Mouse (Mus musculus) heart, postnatal 0 days (tissue): Measurements from ENCODE around the gene Tmem150b. TPM values are rescaled to one million over a fixed set of nuclear protein-coding genes. Genes with fewer than 3 reads are reported as not detected.

Source experiments
- ATAC-seq: fragments of 200-750 bp; cut with Nextera tagmentation; 2 replicates; pipeline ENCODE4 v1.8.0; 2017; ENCODE audit warnings: low read depth, moderate number of reproducible peaks, moderate library complexity; ENCODE audit not compliant: insufficient read depth
- DNase-seq: peaks from one replicate; pipeline ENCODE4 v3.0.0-alpha.2; 2016; ENCODE audit warnings: low spot score
- H3K27ac ChIP-seq: fragments of 300-500 bp; sonication (generic); 2 replicates; pipeline ENCODE4 v1.5.1; 2014; ENCODE audit warnings: low read depth, mild to moderate bottlenecking
- H3K27me3 ChIP-seq: fragments of 300-500 bp; sonication (generic); 2 replicates; pipeline ENCODE4 v1.6.1; 2014; ENCODE audit warnings: low read length, mixed read lengths; ENCODE audit not compliant: control insufficient read depth, insufficient read depth
- H3K36me3 ChIP-seq: fragments of 300-500 bp; sonication (generic); replicated peaks from 2 replicates; pipeline ENCODE4 v1.6.1; 2014; ENCODE audit warnings: low read length, mixed read lengths; ENCODE audit not compliant: control insufficient read depth, insufficient read depth
- H3K4me1 ChIP-seq: fragments of 300-500 bp; sonication (generic); 2 replicates; pipeline ENCODE4 v1.6.1; 2014; ENCODE audit warnings: antibody characterized with exemption; ENCODE audit not compliant: control insufficient read depth, insufficient read depth
- H3K4me2 ChIP-seq: fragments of 300-500 bp; sonication (generic); 2 replicates; pipeline ENCODE4 v1.6.1; 2014; ENCODE audit warnings: low read depth, mild to moderate bottlenecking, low read length, moderate library complexity
- H3K4me3 ChIP-seq: fragments of 300-500 bp; sonication (generic); 2 replicates; pipeline ENCODE4 v1.5.1; 2014; ENCODE audit warnings: low read depth, low read length
- H3K9ac ChIP-seq: fragments of 300-500 bp; sonication (generic); replicated peaks from 2 replicates; pipeline ENCODE4 v1.6.1; 2014; ENCODE audit warnings: low read depth, low read length, mixed read lengths
- H3K9me3 ChIP-seq: fragments of 300-500 bp; sonication (generic); replicated peaks from 2 replicates; pipeline ENCODE4 v1.6.1; 2016; ENCODE audit warnings: low read length; ENCODE audit not compliant: control insufficient read depth
- CTCF ChIP-seq: IDR thresholded peaks from 2 replicates; pipeline ENCODE4 v1.5.1; 2016; ENCODE audit warnings: antibody characterized with exemption, control low read depth, low read depth
- EP300 ChIP-seq: IDR thresholded peaks from 2 replicates; pipeline ENCODE4 v1.6.1; 2016; ENCODE audit warnings: antibody characterized with exemption, low read depth
- WGBS: fragments of 180-500 bp; shearing (Covaris S2); extraction: QIAGEN DNeasy Blood & Tissue Kit; methylation state at CpG from one replicate; pipeline ENCODE4 v1.1.7; 2014; 5-methylcytosine and 5-hydroxymethylcytosine counted together
- polyA plus RNA-seq: library from polyadenylated mRNA; unstranded; fragments of >200 nt; fragmentation: Nextera tagmentation; extraction: Ambion mirVana; gene quantifications from 2 replicates; pipeline ENCODE4 v1.2.1, GENCODE M21; 2015
- total RNA-seq: library from RNA; depleted of rRNA; stranded (reverse); fragments of >200 nt; gene quantifications from 2 replicates; pipeline ENCODE4 v1.2.3, GENCODE M21; 2014; ENCODE audit warnings: low replicate concordance

Gene Tmem150b
- total and polyA plus RNA-seq, 2 experiments from 2014 or later = not detected

DNA sequence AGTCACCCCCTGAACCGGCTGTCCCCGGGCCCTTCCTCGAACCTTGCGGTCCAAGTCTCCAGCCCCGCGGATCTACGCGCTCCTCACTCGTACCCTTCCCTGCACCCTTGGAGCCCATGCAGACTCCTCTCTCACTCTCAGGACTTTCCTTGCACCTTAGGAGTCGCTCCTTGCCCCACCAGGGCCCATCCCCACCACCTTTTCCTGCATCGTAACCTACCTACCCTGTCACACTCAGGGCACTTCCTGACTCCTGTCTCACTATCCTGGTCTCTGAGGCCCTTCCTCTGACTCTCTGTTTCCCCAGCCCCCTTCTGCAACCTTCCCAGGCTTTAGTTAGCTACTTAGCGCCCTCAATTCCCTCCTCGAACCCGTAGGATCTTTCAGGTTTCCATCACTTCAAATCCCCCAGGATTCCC lies 15.3 kb upstream of the Tmem150b start:
- ATAC-seq (peak; percentile 0; the same call in 1 of the 2 replicates), DNase-seq (peak; percentile 51)
- H3K27me3 ChIP-seq = no peaks in the 10 kb centered on the region
- peak overlapping the region; percentile 84 for H3K9ac ChIP-seq
- peak overlapping the region; percentile 87 for H3K4me3 ChIP-seq
- peak overlapping the region; percentile 92 for H3K27ac ChIP-seq
- TF ChIP-seq CTCF (no peak), EP300 (no peak)
- peak overlapping the region; percentile 96 for H3K4me2 ChIP-seq
- no peaks in the 10 kb centered on the region for H3K9me3 ChIP-seq
- H3K4me1 ChIP-seq = peaks cover 19% of the 10 kb centered on the region
- H3K36me3 ChIP-seq = peaks cover 21% of the 10 kb centered on the region
- 0% methylated on average over 14 of the region's 14 CpGs for WGBS

DNA sequence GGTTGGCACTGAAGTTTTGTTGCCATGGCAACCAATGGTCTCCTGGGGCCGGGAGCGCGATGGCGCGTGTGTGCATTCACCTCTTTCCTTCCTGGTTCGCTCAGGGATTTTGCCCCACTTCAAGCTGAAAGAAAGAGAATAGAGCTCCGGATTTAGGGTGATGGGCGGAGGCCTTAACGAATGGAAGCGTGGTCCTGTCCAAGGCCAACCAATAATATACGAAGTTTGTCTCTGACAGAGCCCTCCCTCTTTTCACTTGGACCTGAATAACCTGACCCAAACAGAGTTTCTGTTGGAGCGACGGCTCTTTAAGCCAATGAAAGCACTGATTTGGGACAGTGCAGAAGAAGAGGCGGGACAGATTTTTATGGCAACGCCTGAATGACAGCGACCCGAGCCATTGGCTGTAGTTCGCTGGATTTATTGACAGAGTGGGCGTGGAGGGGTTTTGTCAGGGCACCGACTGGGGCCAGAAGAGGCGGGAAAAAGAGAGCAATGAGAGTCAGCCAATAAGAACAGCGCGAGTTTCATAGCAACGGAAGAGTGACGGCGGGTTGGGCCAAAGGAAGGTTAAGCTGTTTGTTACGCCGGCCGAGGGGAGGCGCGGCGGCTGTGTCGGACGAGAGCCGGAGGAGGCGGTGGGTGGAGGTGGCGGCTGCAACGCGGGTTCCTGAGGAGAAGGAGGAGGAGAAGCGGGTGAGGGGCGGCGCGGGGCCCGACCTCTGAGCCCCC lies 14.7 kb upstream of the Tmem150b start, which contains the start of gene Kmt5c:
Kmt5c (plus strand) TSS at position 572 of the 732 bp plus-strand sequence.
- H3K9ac ChIP-seq = peak within 1 kb of the TSS; percentile 84
- peak within 1 kb of the TSS; percentile 87 for H3K4me3 ChIP-seq
- DNase-seq = peak; percentile 100
- no peaks in the 10 kb centered on the region for H3K27me3 ChIP-seq
- peak within 1 kb of the TSS; percentile 96 for H3K4me2 ChIP-seq
- peak within 1 kb of the TSS; percentile 92 for H3K27ac ChIP-seq
- peak; percentile 95 for ATAC-seq
- H3K36me3 ChIP-seq = peaks cover 21% of the 10 kb centered on the region
- under 1% methylated on average over 31 of the region's 44 CpGs for WGBS
- H3K4me1 ChIP-seq = peaks cover 19% of the 10 kb centered on the region
- TF ChIP-seq EP300 (peak; percentile 46; the same call in 1 of the 2 replicates), CTCF (peak; percentile 29)
- H3K9me3 ChIP-seq = no peaks in the 10 kb centered on the region

DNA sequence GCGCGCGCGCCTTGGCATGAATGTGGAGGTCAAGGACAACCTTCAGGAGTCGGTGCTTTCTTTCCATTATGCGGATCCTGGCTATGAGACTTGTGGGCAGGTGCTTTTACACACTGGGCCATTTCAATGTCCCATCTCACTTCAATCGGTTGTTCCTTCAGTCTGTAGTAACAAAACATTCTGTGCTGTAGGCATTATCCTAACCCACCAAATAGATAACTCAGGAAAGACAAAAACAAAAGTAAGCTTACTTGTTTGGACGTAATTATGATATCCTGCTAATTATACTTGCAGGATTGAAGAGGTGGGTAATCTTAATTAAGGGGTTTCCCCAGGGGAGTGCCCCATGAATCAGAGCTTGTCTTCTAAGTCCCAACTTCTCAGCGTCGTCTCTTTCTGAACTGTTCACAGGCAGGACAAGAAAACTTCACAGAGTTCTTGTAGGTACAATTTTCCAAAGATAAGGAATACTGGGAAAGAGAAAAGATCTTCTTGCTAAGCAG lies 14.0 kb upstream of the Tmem150b start:
- H3K27me3 ChIP-seq = no peaks in the 10 kb centered on the region
- peak overlapping the region; percentile 47 for H3K4me3 ChIP-seq
- peaks cover 19% of the 10 kb centered on the region for H3K4me1 ChIP-seq
- no peak overlapping the region for H3K9ac ChIP-seq
- DNase-seq (no peak), ATAC-seq (no peak)
- 48% methylated on average over 10 of the region's 10 CpGs for WGBS
- TF ChIP-seq CTCF = no peak
- TF ChIP-seq EP300 = no peak
- peak overlapping the region; percentile 70 for H3K27ac ChIP-seq
- H3K4me2 ChIP-seq = peak overlapping the region; percentile 67
- no peaks in the 10 kb centered on the region for H3K9me3 ChIP-seq
- H3K36me3 ChIP-seq = peaks cover 16% of the 10 kb centered on the region

DNA sequence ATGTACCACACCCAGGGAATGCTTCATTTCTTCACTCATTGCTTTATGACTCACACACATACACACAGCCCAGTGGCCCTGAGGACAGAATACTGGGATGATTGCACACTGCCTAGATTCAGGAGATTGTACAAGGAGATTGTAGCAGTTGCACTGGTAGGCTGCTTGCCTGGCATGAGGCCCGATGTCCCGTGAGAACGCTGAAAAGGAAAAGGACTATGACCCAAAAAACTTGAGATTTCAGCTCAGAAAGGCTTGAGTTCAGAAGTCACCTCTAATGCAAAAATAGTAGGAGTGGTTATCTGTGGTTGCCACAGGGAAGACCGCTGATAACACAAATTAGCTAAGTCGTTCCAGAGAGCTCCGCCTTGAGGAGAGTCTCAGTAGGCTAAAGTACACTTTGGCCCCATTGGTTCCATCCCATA lies 7.9 kb upstream of the Tmem150b start:
- no peak overlapping the region for H3K9ac ChIP-seq
- no peak for ATAC-seq
- no peaks in the 10 kb centered on the region for H3K36me3 ChIP-seq
- H3K4me1 ChIP-seq = no peaks in the 10 kb centered on the region
- H3K9me3 ChIP-seq = no peaks in the 10 kb centered on the region
- DNase-seq = no peak
- WGBS = 43% methylated on average over 6 of the region's 6 CpGs
- H3K27me3 ChIP-seq = no peaks in the 10 kb centered on the region
- no peak overlapping the region for H3K4me3 ChIP-seq
- TF ChIP-seq EP300 = no peak
- TF ChIP-seq CTCF = no peak
- no peak overlapping the region for H3K4me2 ChIP-seq
- no peak overlapping the region for H3K27ac ChIP-seq

DNA sequence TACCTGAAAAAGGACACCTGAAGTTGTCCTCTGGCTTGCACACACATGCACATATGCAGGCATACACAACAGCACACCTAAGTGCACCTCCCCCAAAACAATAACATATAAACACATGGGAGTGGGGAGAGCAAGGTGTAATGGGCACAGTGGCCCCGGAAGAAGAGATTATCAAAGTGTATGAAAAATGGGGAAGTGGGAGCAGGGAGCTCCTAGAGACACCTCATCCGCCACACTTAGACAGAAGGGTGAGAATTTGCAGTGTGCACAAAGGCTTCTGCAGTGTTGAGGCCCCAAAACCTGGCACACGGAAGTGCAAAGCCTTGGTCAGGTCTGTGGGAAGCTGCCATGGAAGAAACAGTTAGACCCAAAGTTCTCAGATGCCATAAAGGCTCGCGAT lies 6.0 kb upstream of the Tmem150b start:
- ATAC-seq (no peak), DNase-seq (no peak)
- no peak overlapping the region for H3K4me2 ChIP-seq
- H3K4me1 ChIP-seq = no peaks in the 10 kb centered on the region
- H3K4me3 ChIP-seq = no peak overlapping the region
- no peak overlapping the region for H3K27ac ChIP-seq
- H3K9ac ChIP-seq = no peak overlapping the region
- H3K9me3 ChIP-seq = no peaks in the 10 kb centered on the region
- H3K27me3 ChIP-seq = no peaks in the 10 kb centered on the region
- H3K36me3 ChIP-seq = no peaks in the 10 kb centered on the region
- TF ChIP-seq CTCF (no peak), EP300 (no peak)
- WGBS = 68% methylated on average over 5 of the region's 5 CpGs
